Mouse (Mus musculus): ENCODE data around the gene Slc4a8.
"Not testable (repeated sequence)": the region's sequence is repeated elsewhere in the genome, so short reads cannot be mapped to it uniquely, and the experiment has no call there.

Gene Slc4a8

DNA sequence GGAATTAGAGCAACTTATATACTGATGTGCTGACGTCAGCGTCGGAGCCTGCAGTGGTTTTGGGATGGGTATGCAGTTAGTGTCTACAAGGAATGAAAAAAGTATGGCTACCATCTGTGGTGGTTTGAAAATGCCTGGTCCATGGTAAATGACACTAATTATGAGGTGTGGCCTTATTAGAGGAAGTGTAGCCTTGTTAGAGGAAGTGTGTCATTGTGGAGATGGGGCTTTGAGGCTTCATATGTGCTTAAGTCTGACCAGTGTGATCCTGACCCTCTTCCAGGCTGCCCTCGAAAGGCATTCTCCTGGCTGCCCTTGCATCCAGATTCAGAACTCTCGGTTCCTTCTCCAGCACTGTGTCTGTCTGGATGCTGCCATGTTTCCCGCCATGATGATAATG is 18.3 kb upstream of the Slc4a8 start:
- DNase-seq (ENCODE audit: low spot score in 2 of 2) = no peak

DNA sequence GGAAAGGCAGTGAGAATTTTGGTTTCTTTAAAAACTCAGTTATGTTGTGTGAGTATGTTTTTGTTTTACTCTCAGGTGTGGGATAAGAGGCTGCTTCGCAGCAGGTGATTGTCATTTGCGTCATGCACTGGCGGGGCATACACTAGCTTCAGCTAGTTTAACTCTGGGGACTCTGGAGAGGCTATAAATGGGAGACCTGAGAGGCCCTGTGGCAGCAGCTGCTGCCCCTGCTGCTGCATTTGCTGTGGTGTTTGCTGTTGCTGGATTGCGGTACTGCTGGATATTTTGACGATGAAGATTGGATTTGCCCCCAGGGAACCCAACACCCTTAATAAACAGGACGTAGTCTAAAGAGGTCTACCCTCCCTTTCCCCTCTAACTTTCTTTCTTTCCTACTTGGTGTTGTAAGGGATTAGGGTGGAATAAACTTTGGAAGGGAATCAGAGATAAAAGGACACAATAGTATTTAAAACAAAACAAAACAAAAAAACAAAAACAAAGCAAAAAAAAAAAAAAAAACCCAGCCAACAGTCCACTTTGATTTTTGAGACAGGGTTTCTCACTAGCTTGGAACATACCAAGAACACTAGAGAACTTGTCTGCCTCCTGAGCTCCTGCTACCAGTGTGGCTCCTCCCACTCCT is 14.9 kb upstream of the Slc4a8 start:
- no peak for DNase-seq (ENCODE audit: low spot score in 2 of 2)

DNA sequence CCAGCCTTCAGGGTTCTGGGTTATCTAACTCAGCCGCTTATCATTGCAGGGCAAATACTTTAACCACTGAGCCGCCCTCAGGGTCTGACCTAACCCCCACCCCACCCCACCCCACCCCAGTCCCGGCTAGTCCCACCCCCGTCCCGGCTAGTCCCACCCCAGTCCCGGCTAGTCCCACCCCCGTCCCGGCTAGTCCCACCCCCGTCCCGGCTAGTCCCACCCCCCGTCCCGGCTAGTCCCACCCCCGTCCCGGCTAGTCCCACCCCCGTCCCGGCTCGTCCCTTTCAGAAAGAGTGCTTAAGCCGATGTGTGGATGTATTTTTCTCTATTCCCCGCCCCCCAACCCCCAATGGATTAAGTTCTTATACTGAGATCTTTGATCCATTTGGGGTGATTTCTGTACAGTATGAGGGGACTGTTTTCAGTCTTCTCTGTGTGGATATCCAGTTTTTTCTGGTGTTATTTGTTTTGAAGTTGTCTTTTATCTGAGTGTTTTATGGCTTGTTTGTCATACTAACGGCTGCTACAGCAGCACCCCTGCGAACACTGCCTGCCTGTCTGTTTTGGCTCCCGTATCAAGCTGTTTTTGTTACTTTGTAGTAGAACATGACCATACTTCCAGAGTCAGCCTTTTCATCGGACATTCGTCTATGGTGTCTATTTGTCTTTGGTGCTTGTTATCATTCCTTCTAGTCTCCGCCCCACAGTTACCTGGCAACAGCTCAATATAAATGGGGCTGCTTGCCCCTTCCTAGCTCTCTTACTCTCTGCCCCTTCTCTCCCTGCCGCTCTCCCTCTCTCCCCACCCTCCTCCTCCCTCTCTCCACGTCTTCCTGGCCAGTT is 14.2 kb upstream of the Slc4a8 start:
- no peak for DNase-seq (ENCODE audit: low spot score in 2 of 2)

DNA sequence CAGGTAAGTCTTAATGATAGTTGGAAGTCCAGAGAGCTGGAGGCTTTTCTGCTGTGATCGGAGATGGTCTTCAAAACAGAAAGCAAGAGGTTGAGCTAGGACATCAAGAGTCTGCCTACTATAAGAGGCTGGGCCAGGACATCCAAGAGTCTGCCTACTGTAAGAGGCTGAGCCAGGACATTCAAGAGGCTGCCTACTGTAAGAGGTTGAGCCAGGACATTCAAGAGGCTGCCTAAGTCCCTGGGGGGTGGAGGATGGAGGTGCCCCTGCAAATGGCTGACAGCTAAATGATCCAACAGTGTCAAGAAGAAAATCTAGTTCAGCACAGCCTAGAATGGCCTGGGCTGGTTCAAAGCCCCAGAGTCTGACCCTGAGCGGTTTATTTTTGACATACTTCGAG is 13.0 kb upstream of the Slc4a8 start:
- DNase-seq (ENCODE audit: low spot score in 2 of 2) = no peak

DNA sequence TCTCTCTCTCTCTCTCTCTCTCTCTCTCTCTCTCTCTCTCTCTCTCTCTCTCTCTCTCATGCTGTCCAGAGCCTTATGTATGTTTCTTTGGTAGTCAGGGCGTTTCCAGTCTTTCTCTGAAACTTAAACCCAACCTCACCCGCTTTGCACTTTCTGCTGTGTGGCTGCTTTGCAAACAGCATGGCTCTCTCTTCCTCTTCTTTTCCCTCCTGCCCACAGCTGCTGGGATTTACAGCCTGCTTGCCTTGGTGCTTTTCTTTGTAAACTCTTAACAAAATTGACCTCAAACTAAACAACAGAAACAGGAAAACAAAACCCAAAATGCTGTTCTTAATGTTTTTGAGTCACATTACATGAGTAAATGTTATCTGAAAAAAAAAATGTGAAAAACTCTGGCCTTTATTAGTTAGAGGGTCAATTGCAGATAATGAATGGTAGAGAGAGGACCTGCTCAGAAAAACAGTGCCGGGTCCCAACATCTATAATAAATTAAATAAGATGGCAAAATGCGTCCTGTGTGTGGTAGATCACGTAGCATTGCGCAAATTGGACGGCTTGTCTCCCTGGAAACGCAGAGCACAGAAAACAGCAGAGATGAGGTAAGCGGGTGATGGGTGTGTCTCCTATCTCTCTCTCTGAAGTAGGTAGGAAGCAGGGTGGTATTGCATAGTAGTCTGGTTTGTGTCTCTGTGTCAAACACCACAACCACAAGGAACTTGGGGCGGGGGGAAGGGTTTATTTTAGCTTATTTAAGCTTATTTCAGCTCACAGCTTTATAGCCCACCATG is 11.6 kb upstream of the Slc4a8 start:
- DNase-seq (ENCODE audit: low spot score in 2 of 2) = no peak

DNA sequence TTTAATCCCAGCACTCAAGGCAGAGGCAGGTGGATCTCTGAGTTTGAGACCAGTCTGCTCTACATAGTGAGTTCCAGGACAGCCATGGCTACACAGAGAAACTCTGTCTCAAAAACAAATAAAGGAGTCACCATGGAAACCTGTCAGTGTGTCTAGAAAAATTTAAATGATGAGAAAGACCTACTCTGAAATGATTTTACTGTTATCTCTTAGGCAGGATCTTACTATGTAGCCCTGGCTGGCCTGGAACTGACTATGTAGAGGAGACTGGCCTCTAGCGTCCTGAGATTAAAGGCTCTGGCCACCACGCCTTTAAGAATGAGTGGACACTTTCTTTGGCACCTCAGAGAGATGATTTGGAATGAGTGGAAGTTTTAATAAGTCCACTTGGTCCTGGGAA is 9.1 kb upstream of the Slc4a8 start:
- no peak for DNase-seq (ENCODE audit: low spot score in 2 of 2)

DNA sequence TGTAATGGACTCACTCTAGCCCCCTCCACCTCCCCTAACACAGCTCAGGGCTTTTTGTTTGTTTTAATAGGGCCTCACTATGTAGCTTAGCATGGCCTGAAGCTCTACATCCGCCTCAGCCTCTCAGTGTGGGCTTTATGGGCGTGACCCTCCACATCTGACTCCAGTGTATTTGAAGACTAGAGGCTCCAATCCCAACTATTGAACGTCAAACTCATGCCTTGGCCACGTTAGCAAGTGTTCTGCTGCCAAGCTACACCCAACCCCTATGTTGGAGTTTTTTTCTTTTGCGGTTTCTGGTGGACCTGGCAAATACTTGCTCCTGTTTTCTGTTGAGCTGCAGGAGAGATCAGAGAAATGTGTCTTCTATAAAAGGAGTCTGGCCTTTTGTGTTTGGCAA is 8.5 kb upstream of the Slc4a8 start:
- DNase-seq (ENCODE audit: low spot score in 2 of 2) = no peak

DNA sequence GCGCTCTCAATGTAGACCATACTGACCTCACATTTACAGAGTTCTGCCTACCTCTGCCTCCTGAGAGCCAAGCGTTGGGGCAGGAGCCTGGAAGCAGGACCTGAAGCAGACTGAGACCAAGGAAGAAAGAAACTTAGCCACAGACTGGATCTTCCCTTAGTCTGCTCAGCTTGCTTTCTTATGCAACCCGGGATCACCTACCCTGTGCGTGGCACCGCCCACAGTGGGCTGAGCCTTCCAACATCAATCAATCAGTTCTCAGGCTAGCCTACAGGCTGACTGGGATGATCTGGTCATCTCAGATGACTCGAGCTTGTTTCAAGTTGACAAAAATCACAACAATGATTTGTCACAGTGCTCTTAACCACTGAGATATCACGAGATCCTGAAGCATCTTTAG is 7.5 kb upstream of the Slc4a8 start:
- no peak for DNase-seq (ENCODE audit: low spot score in 2 of 2)

DNA sequence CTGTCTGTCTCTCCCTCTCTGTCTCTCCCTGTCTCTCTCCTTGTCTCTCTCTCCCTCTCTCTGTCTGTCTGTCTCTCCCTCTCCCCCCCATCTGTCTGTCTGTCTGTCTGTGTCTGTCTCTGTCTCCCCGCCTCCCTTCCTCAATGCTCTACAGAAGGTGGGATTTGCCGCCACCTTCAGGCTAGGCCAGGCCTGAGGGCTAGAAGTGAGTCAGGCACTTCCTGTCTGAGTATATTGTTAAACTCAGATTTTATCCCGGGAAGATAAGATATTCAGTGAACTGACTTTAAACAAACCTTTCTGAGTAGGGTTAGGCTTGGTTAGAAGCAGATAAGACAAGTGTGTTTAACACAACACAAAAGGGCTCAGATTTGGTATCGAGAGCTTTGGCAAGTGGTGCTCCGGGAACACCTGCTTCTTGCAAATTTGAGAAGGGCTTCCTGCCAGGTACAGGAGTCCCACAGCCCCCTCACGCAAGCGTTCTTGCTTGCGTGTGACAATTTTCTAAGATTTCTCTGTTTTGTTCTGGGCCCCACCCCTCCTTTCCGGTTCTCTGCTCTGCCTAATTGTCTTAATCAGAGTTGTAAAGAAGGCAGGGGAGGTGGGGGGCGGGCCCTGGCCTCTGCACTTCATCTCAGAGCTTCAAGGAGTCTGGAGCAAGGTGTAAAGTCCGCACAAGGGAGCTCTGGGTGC is 6.6 kb upstream of the Slc4a8 start:
- no peak for DNase-seq (ENCODE audit: low spot score in 2 of 2)

DNA sequence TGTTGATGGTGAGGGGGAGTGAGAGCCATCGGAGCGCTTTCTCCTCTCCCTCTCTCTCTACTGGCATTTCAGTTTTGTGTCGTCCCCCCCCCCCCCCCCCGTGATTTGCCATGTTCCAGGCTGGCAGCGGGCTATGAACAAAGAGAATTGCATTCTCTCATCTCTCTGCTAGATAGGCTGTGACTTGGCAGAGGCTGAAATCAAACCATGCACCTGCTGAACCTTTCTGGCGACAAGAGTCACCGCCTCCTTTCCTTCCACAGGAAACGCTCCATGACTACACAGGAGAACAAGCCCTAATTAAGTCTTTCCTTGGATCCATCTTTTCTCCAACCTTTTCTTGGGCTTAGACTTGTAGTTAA is 6.1 kb upstream of the Slc4a8 start:
- DNase-seq (ENCODE audit: low spot score in 2 of 2) = no peak

DNA sequence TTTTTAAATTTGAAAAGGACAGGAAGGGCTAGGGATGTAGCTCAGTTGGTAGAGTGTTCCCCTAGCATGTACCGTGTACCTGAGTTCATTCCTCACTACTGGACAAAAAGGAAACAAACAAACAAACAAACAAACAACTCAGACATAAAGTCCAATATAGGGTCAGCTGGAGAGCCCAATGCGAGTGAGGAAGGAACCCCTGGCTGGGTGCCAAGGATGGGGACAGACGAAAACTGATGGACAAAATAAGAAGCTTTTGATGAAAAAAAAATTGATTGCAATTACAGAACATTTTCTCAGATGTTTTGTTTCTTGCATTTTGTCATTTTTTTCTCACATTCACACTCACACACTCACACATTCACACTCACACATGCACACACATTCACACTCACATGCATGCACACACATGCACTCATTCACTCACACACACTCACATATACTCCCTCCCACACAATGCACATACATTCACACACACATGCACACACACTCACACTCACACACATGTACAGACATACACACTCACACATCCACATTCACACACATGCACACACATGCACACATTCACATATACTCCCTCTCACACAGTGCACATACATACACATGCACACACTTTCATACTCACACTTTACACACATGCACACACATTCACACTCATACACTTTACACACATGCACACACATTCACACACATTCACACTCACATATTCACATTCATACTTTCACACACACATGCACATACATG is 5.5 kb upstream of the Slc4a8 start:
- DNase-seq (ENCODE audit: low spot score in 2 of 2) = no peak

DNA sequence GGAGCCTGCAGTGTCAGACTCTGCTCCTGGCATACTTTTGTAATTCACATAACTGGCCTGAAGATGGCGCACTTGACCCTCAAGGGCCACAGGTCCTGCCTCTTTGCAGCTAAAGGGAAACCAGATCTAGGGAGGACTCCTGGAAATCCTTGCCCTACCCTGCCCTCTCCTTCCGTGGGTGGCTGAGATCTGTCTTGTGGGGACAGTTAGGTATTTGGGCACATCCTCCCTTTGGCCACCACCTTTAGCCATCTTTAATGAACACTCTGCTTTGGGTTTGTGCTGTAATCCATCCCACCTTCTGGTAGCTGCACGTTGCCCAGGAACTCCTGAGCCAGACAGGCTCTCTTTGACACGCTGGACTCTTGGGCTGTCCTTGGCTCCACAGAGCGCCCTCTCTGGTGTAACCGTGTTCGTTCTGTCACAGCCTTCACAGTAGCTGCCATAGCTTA is 4.0 kb upstream of the Slc4a8 start:
- DNase-seq (ENCODE audit: low spot score in 2 of 2) = no peak

DNA sequence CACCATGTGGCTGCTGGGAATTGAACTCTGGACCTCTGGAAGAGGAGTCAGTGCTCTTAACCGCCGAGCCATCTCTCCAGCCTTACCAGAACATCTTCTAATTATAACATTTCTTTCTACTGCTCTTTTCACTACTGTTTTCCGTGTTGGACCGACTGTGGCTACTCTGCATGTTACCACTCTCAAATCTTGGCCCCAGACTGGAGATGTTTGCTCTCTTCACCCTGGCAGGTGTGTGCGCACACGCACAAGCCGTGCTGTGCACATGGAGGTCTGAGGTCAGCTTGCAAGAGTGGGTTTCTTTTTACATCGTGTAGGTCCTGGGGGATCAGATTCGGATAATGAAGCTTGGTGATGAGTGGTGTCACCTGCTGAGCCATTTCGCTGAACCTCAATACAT is 2.3 kb upstream of the Slc4a8 start:
- no peak for DNase-seq (ENCODE audit: low spot score in 2 of 2)

DNA sequence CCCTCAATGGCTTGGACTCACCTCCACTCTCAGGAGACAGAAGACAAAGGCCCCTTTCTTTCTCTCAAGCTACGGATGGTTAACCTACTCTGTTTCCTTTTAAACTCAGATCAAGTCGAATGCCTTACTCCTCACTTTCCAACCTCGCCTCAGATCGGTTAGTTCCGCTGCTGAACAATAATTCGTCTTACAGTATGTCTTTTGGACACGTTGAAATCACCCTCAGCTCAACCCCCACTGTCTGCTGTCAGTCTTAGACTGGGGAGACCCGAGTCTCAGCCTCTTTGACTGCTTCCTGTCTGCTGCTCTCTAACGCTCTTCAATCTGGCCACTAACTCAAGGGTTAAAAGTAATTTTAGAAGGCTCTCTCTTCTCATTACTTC is 520 bp upstream of the Slc4a8 start:
- no peak for DNase-seq (ENCODE audit: low spot score in 2 of 2)

DNA sequence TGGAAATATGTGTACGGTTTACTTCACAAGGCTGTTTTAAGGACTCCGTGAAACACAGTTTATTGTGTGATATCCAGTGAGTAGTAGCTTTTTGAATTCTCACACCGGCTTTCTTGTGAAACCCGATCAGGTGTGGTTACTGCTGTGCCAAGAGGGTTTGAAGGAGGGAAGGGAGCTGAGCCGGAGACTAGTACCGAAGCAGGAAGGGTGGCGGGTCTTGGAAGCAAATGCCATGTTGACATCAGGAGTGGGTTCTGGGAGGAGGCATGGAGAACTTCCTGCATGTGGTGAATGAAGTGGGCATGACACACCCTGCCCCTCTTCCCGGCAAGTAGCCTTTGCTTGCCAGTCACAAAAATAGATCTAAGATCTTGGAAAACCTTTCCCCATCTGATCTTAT is 1.1 kb downstream of the Slc4a8 start:
- DNase-seq (ENCODE audit: low spot score in 2 of 2) = no peak

DNA sequence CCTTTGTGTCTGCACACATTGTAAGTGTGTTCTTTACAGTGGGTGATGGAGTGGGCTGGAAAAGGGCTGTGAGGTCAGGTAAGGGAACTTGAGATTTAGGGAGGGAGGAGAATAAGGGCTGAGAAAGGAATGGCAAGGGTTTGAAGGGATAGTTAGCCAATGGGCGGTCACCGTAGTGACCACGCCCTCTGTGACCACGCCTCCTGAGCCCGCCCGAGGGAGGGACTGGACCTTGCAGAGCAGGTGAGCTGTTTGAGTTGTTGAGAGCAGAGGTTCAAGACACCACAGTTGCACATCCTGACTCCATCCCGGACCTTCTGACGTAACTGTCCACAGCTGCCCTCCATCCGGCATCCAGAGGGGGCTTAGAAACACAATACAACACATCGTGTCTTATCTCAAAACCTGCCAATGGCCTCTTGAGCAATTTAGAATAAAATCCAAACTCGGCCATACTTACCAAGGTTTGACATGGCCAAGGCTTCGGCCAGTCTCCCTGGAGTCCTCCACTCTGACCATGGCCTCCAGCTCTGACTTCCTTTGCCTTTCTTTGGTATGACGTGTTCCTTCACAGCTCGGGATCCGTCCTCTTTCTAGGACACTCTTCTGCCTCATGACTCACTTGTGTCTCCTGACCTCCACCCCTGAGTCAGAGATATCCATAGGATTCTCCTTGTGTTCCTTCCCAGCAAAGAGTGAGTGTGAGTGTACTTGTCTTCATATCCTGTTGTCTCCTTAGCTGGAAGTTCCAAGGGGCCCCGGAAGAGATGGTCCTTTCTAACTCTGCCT is 2.8 kb downstream of the Slc4a8 start:
- no peak for DNase-seq (ENCODE audit: low spot score in 2 of 2)

DNA sequence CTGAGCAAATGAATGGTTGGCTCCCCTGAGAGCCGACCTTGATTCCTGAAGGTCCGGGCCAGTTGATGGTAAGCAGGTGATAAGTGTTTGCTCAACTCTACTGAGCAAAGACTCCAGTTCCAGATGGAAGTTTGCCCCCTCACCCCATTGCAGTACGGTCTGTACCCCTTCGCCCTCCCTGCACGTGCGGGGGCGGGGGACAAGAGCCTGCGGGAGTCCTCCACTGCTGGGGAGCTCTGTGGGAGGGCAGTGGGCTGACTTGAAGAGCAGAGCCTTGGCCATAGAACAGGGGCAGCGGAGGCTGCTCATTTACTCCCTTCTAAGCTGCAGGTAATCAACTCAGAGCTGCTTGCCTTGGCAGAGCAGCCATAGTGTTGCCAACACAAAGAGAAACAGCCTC is 5.3 kb downstream of the Slc4a8 start:
- DNase-seq (ENCODE audit: low spot score in 2 of 2) = no peak

DNA sequence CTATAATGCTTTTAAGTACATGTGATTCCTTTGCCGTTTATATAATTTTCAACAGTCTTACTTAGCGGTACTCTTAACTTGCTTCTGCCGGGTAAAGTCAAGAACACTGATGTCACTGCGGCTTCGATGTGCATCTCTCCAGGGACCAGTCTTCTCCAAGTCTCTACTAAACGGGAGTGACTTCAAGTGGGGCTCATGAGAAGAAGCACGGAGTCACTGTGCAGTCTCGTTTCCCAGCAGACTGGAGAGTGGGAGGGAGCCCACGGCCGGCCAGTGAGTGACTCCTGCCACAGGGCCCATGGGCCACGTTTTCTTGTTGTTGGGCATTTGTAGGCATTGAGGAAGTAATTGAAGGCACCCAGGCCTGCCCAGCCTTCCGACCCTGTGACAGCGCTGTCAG is 6.3 kb downstream of the Slc4a8 start:
- no peak for DNase-seq (ENCODE audit: low spot score in 2 of 2)

DNA sequence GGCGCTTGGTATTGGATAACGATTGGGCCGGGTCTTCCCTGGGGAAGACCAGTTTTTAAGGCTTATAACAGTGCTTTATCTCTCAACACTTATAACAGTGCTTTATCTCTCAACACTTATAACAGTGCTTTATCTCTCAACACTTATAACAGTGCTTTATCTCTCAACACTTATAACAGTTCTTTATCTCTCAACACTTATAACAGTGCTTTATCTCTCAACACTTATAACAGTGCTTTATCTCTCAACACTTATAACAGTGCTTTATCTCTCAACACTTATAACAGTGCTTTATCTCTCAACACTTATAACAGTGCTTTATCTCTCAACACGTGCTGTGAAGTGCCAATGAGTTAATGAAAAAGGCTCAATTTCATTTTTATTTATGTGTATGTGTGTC is 7.5 kb downstream of the Slc4a8 start:
- not testable (repeated sequence) for DNase-seq (ENCODE audit: low spot score in 2 of 2)

DNA sequence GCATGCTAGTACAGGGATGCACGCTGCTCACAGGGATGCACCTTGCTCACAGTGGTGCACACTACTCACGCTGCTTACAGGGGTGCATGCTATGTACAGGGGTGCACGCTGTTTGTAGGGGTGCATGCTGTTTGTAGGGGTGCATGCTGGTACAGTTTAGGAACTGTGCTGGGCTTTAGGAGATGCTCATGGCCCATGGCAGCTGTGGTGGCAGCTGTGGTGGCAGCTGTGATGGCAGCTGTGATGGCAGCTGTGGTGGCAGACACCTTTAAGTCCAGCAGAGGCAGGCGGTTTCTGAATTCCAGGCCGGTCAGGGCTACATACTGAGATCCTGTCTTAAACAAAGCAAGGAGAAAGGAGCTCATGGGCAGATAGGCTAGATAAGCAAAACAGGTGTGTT is 8.8 kb downstream of the Slc4a8 start:
- DNase-seq (ENCODE audit: low spot score in 2 of 2) = no peak

DNA sequence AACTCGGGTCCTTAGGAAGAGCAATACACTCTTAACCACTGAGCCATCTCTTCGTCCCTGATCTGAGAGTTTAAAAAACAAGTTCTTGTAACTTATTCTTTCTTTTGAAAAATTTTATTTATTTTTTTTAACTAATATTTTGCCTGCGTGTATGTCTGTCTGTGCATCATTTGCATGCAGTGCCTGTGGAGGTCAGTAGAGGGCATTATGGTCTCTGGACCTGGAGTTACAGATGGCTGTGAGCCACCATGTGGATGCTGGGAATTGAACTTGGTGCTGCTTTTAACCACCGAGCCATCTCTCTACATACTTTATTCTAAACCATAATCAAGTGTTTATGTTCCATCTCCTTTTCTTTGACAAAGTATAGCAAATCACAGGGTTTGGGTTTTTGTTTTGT is 11.1 kb downstream of the Slc4a8 start:
- DNase-seq (ENCODE audit: low spot score in 2 of 2) = no peak
